Mouse (Mus musculus) neural tube, embryonic 10.5 days (tissue): ENCODE data around the gene Baz1b.

Experiments
- DNase-seq: peaks from one replicate; pipeline ENCODE4 v3.0.0-alpha.2; 2017; ENCODE audit warnings: low spot score; ENCODE audit errors: extremely low spot score

Baz1b gene

DNA sequence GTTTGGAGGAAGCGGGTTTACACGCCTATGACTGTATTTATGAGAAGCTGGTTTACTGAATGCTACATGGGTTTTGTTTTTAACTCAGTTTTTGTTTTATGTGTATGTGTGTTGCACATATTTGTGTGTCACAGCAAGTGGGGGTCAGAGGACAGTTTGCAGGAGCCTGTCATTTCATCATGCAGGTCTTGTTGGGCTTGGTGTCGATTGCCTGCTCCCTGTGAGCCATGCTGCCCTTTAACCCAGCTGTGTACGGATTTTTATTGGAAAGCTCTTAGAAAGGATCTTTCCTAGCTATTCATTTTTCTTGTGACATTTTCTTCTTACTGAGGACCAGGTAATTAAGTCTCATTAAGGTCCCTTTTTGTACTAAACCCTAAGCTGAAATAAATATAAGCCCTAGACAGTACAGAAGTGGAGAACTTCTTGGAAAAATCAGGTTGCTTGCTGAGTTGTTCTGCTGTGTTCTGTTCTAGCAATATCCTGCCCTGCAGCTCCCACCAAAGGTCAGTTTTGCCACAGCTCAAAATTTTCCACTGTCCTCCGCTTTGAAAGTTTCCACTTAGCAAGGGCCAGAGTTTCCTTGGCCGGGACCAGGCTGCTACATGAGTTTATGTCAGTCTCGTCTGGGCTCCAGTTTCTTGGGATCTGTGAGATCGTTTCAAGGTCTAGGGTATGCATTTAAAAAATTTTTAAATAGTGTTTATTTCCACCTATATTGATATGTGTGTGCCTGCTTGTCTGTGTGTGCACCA is 46.3 kb downstream of the Baz1b start:
- DNase-seq = no peak

DNA sequence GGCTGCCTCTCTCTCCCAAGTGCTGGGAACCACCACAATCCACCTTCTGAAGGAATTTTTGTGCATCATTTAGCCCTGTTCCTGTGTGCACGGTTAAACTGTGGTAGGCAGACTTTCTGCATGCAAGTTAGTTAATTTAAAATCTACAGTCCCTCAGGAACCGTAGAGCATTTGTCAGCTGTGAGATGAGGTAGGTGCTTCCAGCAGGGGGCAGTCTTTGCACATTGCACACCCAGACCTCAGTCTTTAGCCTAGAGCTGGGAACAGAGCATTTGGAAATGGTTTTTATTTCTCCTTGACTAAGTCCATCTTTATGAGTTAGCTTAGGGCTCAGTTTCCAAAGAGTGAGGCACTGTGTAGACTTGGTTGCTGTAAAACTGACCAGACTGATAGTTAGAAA is 49.5 kb downstream of the Baz1b start:
- DNase-seq = peak; percentile 55

DNA sequence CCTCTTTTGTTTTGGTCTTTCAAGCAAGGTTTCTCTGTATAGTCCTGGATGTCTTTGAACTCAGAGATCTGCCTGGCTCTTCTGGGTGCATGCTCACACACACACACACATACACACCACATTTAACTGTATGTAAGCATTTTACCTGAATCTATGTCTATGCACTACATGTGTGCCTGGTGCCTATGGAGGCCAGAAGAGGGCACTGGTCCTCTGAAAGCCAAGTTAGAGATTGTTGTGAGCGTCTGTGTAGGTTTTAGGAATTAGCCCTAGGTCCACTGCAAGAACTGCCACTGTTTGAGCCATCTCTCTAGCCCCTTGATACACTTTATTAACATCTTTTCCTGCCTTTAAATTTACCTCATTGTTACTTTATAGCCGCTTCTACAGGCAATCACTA is 51.8 kb downstream of the Baz1b start:
- no peak for DNase-seq

DNA sequence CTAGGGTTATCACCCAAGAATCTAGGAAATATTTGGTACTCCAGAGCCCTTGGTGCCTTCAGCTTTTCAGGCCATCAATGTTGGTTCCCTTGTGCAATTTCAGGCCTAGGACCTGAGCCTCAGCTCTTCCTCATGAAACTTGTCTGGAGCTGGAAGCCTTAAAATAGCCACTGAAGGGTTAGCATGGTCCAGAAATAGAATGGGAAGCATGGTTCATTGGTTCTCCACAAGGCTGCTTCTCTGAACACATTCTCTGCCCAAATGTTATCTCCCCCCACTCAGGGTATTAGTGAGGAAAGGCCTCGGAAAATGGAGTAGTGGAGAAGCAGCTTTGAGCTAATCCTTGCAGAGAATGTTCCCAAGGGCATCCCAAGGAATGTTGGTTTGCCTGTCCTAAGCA is 54.4 kb downstream of the Baz1b start:
- DNase-seq = no peak

DNA sequence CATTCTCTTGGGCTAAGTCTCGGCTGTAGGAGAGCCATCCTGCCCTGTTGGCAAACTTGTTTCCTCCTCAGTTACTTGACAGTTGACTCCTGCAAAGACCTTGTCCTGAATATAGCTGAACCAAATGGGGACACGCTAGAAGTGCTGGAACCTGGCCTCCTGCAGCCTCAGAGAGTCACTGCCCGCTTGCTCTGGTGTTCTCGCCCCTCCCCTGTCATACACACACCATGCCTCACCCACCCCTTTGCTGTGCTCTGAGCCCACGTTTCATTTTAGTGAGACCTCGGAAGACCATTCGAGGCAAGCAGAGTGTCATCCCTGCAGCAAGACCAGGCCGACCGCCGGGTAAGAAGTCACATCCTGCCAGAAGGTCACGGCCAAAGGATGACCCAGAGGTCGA is 55.1 kb downstream of the Baz1b start:
- DNase-seq = no peak

DNA sequence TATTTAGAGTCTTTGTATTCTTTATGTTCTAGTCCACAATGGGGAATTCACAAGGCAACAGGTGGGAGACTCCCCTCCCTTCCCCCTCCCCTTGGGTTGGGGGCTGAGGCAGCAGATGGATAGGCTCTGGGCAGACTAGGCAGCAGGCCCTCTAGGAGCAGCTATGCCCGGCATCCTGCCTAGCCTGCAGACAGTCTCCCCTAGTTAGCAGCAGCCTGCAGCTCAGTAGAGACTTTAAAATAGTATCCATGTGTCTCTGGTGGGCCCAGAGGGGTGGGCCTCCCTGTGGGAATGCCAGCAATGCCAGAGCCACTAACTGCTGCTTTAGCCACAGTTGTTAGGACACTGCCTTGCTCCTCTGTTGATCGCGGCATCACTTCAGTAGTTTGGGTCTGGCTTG is 55.5 kb downstream of the Baz1b start:
- no peak for DNase-seq

DNA sequence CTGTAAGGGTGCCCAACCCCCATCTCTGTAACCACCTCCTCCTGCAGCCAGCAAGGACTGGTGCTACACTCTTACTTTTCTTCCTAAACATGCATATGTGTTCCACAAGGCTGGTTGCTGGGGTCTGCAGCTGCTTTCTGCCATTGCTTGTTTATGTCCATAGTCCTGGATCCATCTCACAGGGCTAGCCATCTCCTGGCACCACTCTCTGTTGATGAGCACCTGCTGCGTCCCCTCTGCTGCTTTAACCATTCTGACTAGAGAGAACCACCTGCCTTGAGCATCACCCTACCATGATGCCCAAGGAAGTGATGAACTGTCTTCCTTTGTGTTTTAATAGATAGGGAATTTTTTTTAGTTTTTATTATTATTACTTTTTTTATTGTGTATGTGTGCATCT is 56.1 kb downstream of the Baz1b start:
- DNase-seq = no peak

DNA sequence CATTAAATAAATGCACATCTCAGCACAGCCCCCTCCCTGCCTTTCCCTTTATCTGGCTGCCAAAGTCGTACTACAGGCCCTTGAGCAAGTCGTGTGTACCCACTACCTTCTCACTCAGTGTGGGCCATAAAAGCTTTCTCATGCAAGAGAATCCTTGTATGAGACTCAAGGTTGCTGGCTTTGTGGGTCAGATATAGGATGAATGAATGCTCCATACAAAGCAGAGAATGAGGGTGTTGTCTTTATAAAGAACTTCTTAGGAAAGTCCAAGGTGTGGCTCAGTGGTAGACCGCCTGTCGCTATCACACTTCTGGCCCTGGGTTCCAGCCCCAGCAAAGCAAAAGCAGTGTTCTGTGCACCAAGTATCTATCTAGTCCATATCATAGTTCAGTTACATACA is 59.5 kb downstream of the Baz1b start:
- no peak for DNase-seq

DNA sequence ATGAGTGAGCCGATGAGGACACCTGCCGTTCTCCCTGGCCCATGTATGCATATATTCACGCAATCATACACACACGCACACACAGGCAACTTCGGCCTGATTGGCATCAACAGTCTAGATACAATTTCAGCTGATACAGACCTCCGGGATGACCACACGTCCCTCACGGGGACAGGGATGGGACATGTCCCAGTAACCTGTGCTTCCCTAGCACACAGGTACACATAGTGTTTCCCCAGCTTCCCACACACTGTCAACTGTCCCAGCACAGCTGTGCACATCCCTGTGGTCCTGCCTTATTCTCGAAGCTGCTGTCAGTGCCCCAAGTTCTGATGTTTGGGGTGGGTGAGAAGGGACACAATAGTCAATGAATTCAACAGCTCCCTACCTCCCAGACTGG is 60.3 kb downstream of the Baz1b start:
- DNase-seq = no peak

DNA sequence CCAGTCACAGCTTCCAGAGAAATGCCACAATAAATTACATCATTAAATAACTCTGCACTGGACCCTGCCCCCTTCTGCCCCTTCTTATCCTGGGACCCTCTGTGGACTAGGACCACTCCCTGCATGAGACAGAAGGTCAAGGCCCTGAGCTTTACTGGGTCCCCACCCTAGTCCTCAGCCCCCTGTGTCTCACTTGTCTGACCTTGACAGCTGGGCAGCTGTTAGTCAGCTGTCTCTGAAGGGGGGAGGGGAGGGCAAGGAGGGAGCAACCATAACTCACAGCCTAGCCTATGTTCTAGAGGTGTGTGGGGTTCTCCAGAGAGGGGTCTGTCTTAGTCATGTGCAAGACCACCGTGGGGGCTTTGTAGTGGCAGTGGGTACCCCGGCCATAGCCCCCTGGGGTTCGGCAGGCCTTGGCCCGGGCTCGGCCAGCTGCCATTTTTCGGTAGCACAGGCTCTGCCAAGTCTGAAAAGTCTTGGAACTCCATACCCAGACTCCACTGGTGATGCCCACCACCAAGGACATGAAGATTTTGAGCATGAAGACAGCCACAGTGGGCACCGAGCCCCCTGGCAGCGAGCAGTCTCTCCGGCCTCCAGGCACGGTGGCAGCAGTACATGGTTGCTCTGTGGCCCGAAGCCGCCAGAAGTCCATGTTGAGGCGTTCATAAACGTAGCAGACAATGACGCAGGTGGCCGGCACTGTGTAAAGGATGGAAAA is 62.1 kb downstream of the Baz1b start:
- DNase-seq = no peak

DNA sequence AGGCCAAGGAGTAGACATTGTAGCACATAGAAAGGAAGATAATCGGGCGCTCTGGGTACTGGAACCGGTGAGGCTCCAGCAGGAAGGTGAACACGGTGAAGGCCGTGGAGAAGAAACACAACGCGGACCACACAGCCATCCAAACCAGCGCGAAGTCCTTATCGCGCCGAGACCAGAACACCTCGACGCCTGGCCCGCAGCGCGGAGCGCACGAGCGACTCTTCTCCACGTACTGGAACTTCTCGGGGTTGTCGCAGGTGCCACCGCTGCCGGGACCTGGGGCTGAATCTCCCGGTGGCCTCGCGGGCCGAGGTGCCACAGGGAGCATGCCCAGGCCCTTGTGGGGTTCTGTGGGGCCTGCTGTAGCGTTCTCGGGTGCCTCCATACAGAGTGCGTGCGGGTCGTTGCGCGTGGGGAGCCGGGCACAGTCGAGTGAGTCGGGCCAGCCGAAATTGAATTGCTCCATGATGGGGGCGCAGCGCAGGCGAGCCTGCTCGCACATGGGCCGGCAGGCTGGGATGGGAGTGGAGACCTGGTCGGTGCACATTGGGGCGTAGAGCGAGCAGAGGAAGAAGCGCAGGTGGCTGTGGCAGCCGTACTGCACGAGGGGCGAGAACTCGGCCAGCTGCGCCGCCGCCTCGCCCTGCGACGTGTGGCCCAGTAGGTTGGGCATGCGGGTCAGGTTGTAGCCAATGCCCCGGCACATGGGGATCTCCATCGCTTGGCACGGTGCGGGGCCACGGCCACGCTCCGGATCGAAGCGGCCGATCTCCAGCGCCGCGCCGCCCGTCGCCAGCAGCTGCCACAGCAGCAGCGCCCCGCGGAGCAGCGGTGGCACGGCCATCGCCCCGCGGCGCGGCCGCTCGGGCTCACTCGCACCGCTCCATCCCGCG is 63.4 kb downstream of the Baz1b start:
- peak; percentile 52 for DNase-seq

DNA sequence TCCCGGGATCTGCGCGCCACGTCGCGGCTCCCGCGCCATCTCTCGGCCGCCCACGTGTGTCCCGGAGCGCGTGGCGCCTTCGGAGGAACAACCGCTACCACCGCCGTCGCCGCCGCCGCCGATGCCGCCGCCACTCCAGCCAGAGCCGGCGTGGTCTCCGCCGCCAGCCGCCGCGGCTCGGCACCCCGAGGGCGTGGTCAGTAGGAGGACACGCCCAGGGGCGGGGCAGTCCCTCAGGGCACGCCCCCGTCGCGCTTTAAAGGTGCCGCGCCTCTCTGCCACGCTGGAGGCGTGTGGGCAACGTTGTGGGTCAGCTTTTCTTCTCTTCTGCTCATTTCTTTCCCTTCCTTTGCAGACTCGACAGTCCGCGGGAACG is 64.0 kb downstream of the Baz1b start, which contains the start of gene Fzd9:
Gene Fzd9, minus strand, starts transcription at position 152 of the 376 bp plus-strand sequence.
- peak; percentile 90 for DNase-seq

DNA sequence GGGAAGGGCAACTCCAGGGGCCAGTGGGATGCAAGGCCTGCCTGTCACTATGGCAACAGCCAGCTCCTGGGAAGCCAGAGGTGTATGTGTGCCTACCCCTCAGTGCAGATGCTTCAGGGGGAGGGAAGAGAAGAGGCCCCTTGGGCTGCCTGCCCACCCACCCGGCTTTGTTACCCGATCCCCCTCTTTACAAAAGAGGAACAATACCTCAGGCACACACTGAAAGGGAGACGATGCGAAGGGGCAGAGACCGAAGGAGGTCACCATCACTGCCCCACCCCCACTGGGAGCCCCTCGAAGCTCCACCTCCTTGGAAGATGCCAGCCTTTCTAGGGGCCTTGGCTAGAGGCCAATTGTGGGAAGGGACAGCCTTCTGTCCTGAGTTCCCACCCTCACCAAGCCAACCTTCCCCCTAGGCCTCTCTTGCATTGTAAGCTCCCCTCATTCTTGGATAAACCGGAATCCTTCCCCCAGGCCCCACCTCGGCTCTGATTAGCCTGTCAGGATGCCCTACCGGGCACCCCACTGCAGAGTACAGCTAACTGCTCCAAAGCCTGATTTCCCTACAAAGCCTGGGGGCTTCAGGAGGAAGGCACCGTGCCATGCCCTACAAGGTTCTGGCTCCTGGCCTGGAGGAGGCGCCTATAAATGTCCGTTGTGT is 66.8 kb downstream of the Baz1b start:
- DNase-seq = peak; percentile 68

DNA sequence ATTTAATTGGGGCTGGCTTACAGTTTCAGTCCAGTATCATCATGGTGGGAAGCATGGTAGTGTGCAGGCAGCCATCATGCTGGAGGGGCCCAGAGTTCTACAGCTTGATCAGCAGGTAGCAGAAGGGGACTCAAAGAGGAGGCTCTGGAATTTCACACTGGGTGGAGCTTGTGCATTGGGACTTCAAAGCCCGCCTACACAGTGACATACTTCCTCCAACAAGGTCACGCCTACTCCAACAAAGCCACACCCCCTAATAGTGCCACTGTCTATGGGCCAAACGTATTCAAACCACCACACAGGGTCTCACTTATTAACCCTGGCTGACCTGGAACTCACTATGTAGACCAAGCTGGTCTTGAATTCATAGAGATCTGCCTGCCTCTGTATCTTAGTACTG is 69.1 kb downstream of the Baz1b start:
- no peak for DNase-seq

DNA sequence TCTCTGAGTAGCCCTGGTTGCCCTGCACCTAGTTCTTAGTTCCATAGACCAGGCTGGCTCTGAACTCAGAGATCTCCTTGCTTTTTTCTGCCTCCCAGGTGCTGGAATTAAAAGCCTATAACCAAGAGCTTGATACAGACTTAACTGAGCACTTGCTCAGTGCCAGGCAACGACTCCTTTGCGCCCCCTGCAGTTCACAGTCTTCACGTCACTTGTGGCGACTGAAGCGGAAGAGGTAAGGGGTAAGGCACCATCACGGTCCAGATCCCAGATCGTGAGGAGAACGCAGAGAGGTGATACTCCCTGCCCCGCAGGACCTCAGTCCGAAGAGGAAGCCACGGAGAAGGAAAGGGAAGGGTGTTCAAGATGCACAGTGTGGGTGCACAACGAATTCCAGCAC is 70.5 kb downstream of the Baz1b start:
- DNase-seq = no peak

DNA sequence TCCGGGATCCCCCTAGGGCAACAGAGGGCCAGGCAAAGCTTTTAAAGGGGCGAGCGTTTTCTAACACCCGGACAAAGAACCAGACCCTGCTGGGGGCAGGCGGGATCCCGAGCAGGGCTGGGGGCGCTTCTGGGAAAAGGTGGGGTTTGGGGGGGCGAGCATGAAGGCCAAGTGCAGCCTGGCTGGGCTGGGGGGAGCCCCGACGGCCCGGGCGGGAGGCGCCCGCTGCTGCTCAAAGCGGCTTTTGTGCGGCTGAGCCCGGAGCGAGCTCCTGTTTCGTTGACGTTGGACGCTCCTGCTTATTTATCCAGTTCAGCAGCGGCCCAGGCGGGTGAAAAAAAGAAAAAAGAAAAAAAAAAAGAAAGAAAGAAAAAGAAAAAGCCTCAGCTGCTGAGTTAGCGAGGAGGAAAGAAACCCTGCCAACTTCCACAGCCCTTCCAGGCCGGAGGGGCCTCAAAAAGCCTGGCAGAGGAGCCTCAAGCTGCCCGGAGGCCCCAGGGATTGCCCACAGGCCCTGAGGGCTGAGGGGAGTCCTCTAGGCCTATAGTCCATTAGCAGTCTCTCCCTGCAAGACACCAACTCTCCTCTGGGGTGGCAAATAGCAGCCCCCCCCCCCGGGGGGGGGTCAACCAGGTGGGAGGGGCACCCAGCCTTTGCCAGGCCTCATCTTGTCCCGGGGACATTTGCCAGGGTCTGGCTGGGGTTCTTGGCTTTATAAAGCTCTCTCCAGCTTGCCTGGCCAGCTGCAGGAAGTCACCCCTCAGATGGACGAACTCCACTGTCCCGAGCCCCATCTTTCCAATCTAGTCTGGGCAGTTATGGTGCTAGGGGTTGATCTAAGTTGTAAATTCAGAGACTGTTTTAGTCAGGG is 71.5 kb downstream of the Baz1b start:
- DNase-seq = peak; percentile 43

DNA sequence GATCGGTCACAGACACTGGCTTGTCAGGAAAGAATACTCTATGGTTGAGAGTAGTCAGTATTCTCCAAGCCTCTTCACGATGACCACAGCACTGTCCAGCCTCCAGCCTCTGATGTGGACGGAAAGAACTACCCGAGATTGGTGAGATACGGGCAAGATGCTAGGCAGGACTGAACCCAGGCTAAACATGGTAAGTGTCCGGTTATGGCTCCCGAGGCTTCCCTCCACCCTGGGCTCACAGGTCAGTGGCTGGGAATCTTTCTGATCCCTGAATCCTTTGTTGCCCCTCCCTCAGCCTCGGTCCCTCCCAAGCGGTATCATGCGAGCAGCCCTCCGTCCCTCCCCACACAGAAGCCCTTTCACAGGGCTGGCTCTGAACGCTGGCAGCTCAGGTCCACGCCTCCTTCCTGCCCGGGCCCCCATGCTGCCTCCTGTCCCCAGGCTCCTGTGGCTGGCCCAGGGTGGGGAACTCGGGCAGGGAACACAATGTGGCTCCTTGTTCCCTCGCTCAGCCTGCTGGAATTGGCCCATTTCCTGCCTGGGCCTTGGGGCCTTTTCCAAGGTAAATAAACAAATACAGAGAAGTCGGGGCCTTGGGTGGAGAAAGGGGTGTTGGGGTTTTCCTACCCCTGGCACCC is 76.9 kb downstream of the Baz1b start:
- peak; percentile 54 for DNase-seq

DNA sequence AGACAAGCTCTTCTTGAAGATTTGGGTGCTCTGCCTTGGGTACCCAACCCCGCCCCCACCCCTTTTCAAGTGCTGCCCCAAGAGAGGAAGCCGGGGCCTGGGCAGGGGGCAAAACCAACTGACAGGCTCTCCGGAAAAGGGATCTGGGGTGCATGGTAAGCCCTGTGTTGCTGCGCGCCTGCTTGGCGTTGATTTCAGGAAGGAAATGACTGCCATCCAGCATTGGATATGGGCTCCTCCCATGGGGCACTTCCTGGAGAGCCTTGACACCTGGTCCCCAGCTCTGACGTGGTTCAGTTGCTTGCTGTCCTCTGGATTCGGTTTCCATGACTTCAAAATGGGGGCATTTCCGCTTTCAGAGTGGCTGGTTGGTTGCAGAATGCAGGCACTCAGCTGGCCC is 77.5 kb downstream of the Baz1b start:
- DNase-seq = no peak

DNA sequence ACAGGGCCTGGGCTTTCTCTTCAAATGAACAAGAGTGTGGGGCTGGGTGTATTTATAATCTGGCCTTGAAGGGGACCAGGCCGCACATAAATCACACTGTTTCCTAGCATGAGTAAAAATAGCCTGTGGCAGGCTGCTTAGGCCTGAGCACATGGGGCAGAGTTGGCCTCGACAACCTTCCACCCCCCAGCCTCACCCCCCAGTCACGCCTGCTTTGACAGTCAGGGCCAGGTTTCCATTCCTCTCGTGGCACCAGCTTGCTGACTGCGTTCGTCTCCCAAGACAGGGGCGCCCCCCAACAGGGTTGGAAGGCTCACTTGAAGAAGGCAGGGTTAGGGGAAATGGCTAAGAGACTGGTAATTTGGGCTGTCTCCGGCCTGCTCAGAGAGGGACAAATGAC is 82.4 kb downstream of the Baz1b start:
- DNase-seq = no peak

DNA sequence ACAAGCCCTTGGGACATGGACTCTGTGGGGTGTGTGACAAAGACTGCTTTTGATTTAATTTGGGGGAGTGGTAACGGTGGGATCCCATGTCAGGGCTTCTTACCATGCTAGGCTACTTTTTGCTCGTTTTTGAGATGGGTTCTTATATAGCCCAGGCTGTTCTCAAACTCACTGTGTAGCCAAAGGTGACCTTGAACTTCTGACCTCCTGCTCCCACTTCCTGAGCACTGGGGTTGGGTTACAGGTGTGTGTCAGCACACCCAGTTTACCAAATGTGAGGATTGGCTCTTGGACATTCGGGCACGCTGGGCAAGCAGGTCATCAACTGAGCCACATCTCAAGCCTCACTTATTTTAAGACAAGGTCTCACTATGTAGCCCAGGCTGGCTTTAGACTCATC is 83.3 kb downstream of the Baz1b start:
- no peak for DNase-seq
